Mouse (Mus musculus) G1E (cell line): ENCODE results near the gene Nudt11.
"Not testable (repeated sequence)": the region's sequence is repeated elsewhere in the genome, so short reads cannot be mapped to it uniquely, and the experiment has no call there.

ENCODE experiments used
- CTCF ChIP-seq: IDR thresholded peaks from 2 replicates; pipeline ENCODE4 v1.5.1; 2012; ENCODE audit warnings: low read depth, low read length, inconsistent platforms, mixed read lengths
- GATA1 ChIP-seq: IDR thresholded peaks from 2 replicates; pipeline ENCODE4 v1.6.1; 2012; ENCODE audit warnings: borderline replicate concordance, low read length, inconsistent platforms, mixed read lengths
- GATA2 ChIP-seq: IDR thresholded peaks from 2 replicates; pipeline ENCODE4 v1.6.1; 2012; ENCODE audit warnings: low read depth, low read length, inconsistent platforms, borderline replicate concordance
- TAL1 ChIP-seq: conservative IDR thresholded peaks from 2 replicates; pipeline ENCODE4 v1.6.1; 2012; ENCODE audit warnings: low read depth, low read length, inconsistent platforms, mixed read lengths

DNA sequence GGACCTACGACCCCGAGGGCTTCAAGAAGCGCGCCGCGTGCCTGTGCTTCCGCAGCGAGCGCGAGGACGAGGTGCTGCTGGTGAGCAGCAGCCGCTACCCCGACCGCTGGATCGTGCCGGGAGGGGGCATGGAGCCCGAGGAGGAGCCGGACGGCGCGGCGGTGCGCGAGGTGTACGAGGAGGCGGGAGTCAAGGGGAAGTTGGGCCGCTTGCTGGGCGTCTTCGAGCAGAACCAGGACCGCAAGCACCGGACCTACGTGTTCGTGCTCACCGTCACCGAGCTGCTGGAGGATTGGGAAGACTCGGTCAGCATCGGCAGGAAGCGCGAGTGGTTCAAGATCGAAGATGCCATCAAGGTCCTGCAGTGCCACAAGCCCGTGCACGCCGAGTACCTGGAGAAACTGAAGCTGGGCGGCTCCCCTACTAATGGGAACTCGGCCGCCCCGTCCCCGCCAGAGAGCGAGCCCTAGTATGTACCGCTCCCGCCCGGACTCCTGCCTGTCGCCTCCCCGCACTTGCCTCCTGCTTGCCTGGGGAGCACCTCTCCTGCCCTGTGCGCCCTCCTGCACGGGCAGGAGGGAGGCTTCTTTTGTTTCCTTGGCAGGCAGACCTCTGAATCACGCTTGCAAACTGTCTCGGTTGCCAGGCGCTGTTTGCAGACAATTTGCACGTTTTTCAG lies 822 bp downstream of the Nudt11 start:
- TF ChIP-seq GATA2, GATA1, CTCF, TAL1: not testable (repeated sequence)
